Mouse (Mus musculus): ENCODE results near the gene Cpne1. TPM values are rescaled to one million over a fixed set of nuclear protein-coding genes. Genes with fewer than 3 reads are reported as not detected.
"Not testable (repeated sequence)": the region's sequence is repeated elsewhere in the genome, so short reads cannot be mapped to it uniquely, and the experiment has no call there.

The Cpne1 gene
- total RNA-seq (2021): 10 to 100 TPM; 19.1 to 20.9 TPM
- long read RNA-seq, experiment 1, transcript Cpne1-202 (16 exons, 3,441 nt): major isoform, 15 of 26 reads
- long read RNA-seq, experiment 1, partial matches to known transcripts: 3 of 26 reads
- long read RNA-seq, experiment 1, other reads (novel, unspliced or antisense): 7 of 26 reads
- long read RNA-seq, experiment 2, transcript Cpne1-202 (16 exons, 3,441 nt): major isoform, 11 of 29 reads
- long read RNA-seq, experiment 2, partial matches to known transcripts: 3 of 29 reads
- long read RNA-seq, experiment 2, other reads (novel, unspliced or antisense): 13 of 29 reads

DNA sequence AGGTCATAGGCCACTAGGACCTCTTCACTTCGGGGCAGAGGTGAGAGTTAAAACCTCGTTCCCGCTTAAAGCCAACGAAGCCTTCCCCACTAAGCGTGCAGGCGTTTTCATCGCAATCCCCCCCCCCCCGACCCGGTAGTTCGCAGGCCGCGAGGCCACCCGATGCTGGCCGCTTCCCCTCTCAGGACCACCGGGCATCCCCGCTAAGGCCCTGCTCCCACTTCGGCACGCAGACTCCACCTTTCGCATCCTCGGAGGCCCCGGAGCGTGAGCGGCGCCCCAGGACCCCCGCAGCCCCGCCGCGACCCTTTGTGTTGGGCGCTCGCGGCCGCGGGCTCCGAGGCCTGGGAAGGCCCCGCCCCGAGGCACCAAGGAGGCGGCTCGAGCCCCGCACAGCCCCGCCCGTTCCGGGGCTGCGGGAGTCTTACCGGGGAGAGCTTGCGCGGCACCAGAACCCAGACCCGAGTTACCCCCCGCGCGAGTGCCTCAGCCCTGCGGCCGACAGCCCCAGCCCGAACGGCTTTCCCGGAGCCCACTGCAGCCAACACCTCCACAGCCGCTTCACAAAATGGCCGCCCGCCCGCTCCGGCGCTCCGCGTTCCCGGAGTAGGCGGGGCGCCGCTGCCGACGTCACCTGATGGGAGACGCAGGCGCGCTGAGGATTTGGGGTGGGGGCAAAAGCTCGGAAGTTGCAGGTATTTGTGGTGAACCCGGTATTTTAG lies at the start of gene Cpne1, which contains the start of gene Rbm12:
Gene Cpne1 (minus strand): TSS at position 608 of the 722 bp plus-strand sequence.
Gene Rbm12 (minus strand): TSS at position 621 of the 722 bp plus-strand sequence.
- DNase-seq (ENCODE audit: low spot score in 2 of 2): peak; percentile 85 to 93

DNA sequence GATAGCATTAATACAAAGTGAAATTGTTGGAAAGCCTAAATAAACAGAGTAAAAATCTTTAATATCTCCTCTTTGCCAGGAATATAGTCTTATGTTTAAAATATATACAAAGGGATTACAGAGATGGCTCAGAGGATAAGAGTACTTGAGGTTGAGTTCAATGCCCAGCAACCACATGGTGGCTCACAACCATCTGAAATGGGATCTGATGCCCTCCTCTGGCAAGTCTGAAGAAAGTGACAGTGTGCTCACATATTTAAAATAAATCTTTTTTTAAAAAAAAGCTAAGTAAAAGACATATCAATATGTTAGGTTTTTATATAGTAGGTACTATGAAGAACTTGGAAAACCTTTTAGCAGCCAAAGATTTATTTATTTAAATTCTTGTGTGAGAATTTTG lies 39.8 kb upstream of the Cpne1 start:
- DNase-seq (ENCODE audit: low spot score in 2 of 2): no peak

DNA sequence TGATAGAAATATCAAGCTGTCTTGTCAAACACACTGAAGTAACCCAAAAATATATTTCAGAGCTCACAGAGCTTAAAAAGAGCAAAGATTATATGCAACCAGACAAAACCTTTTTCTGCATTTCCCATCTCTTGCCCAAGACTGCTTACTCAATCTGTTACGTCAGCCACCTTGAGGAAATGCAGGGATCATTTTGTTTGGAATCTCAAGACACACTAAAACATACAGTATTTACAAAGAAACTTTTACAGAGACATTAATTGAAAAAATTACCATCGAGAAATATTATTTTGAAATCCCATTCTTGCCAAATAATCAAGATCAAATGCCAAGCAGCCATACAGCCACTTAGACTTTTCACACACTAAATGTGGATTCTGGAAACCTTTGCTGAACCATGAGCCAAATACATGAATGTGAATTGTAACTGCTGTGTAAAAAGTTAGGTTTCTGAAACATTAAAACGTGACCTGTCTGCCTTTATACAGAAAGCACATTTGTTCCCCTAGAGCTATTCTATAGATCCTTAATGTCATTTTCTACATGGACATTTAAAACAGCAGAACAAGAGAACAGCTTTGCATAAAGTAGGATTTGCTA lies 35.7 kb upstream of the Cpne1 start:
- no peak for DNase-seq (ENCODE audit: low spot score in 2 of 2)

DNA sequence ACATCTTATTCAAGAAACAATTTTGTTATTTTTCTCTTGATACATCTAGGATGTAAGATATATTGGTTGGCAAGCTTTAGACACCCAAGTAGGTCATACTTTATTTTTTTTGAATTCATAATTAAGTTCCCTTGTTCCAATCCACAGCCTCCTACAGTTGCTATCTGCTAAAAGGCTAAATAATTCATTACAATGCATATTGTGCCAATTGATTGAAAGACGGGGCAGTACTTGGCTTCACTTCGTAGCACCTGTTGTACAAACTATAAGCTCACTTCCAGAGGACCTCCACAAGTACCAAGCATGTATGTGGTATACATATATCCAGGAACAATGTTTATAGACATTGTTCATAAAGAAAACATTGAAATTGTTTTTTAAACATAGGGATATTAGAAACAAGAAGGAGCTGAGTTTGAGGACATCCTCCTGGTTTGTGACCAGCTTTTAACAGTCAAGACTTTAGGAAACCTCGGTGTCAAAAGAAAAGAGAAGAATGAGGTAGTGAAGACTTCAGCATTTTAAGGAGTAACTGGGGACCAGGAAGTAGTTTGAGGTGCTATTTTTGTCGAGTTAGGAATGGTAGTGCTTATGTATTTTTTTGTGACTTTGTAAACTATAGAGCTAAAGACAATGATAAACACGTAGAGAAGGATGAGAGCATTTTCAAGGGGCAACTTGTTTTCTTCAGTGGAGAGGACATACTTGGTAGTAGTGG lies 34.7 kb upstream of the Cpne1 start:
- no peak for DNase-seq (ENCODE audit: low spot score in 2 of 2)

DNA sequence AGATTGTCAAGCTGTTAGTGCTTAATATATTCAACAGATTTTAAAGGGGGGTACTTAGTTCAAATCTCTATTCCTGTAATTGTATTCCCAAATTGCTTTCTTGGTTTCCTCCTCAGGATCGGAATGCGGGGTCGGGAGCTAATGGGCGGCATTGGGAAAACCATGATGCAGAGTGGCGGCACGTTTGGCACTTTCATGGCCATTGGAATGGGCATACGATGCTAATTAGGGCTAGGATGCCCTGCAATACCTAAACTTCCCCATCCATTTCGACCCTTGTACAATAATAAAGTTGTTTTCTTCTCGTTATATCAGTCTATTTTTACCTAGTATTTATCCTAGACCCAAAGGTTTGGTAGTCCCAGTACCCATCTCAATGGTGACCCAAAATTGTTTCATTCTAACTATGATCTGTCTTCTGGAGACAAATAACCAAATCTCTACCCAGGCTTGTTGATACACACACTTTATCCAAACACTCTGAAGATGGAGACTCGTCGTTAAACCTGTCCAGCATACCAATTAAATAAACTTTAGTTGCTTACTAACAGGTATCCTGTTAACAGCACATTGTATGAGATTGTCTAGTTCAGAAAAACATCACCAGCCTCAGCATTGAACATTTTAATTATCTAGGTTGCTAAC lies 33.8 kb upstream of the Cpne1 start:
- DNase-seq (ENCODE audit: low spot score in 2 of 2): no peak

DNA sequence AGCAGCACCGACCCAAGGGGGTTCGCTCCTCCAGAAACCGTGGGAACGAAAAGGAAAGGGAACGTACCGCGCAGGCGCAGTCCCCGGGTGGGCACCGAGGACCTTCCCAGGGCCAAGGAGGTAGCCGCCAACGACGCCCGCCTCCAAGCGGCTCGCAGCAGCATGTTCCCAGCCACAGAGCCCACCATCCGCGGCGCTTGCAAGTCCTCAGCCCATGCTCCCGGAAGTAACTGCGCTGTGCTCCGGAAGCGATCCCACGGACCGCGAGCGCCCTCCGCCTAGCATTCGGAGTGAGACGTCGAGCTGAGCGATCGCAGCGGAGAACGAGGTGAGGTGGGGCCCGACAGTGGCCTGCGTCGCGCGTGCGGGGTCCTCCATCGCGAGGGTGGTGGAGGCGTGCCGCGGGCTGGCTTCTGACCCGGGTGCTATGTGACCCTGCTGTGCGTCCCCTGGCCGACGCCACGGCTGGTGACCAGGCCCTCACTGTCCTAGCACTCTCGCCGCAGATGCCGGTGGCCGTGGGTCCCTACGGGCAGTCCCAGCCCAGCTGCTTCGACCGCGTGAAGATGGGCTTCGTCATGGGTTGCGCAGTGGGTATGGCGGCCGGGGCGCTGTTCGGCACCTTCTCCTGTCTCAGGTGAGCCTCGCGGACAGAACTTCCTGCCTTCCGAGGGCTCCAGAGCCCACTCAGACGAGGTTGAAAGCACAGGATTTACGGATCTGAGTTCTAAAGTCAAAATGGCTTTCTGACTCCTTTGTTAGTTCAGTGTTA lies 32.4 kb upstream of the Cpne1 start, which contains the start of the genes Romo1 and Nfs1:
Gene Romo1 (plus strand): TSS at position 87 of the 772 bp plus-strand sequence.
Gene Nfs1 (minus strand): TSS at position 234 of the 772 bp plus-strand sequence.
- peak; percentile 95 to 97 for DNase-seq (ENCODE audit: low spot score in 2 of 2)

DNA sequence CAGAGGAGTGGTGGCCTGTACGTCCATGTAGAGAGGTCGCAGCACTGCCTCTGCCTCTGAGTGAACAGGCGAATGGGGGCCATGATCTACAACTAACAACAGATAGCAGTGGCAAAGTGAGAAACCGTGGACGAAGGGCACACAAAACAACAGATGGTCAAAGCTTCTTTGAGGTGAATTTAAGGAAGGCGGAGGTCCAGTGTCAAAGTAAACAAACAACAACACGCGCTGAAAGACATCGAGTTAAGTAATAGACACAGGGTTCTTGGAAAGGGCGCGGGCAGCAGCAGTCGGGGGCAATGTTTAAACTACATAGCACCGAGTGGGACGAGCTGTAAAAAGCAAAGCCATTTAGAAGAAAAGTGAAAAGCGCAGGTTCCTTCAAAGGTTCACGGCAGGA lies 31.6 kb upstream of the Cpne1 start:
- DNase-seq (ENCODE audit: low spot score in 2 of 2): no peak

DNA sequence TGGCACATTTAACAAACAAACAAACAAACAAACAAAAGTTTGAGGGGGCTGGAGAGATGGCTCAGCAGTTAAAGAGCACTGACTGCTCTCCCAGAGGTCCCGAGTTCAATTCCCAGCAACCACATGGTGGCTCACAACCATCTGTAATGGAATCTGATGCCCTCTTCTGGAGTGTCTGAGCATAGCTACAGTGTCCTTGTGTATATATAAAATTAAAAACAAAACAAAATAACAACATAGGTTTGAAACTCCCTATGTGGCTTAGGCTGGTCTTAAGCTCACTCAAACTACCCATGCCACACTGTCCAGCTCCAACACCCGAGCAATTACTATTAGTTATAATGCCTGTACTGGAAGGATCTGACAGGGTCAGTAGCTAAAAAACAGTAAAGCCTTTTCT lies 31.1 kb upstream of the Cpne1 start:
- no peak for DNase-seq (ENCODE audit: low spot score in 2 of 2)

DNA sequence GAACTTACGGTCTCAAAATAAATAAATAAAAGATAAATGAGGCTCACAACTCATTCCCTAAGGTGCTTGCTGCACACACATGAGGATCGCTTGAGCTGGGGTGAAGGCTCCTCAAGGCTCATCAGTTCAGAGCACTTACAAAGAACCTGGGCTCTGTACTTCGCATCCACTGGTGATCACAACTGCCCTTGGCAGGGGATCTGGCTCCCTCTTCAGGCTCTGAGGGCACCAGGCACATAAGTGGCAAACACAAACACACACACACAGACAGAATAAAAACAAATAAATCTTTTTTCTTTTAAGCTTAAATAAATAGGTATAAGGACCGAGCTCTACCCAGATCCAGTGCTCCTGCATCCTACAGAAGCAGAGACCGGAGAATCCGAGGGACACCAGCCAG lies 23.9 kb upstream of the Cpne1 start:
- no peak for DNase-seq (ENCODE audit: low spot score in 2 of 2)

DNA sequence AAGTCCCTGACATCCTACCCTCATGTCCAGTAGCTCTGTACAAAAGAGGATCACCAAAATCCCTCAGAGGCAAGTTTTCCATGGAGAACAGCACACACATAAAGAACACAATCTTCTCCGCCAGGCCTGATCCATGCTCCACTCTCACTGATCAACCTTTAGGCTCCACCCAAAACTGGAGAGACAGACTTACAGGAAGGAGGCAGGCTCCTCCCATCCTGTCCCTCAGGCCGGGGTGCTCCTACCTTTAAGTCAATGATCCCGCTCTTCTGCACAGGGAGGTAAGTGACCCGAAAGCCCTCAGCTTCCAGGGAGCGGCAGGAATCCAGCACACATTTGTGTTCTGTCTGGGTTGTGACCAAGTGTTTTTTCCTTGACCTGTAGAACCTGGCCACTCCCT lies 22.4 kb upstream of the Cpne1 start:
- DNase-seq (ENCODE audit: low spot score in 2 of 2): no peak

DNA sequence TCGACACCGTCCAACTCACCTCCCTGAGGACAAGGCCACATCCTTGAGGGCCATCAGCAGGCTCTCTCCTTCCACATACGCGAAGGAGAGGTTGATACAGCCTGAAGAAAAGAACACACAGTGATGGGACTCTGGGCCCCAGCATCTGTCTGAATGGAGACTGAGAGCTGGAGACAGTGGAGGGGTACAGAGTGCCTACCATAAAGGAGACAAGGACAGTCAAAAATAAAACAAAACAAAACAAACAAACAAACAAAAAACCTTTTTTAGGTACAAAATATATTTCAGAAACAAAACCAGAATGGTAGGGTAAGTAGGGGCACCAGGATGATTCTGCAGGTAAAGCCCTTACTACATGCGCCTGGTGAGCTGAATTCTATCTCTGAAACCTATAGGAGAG lies 15.2 kb upstream of the Cpne1 start, which contains the start of gene Gm28036:
Gene Gm28036 (minus strand): TSS at position 101 of the 400 bp plus-strand sequence.
- DNase-seq (ENCODE audit: low spot score in 2 of 2): no peak

DNA sequence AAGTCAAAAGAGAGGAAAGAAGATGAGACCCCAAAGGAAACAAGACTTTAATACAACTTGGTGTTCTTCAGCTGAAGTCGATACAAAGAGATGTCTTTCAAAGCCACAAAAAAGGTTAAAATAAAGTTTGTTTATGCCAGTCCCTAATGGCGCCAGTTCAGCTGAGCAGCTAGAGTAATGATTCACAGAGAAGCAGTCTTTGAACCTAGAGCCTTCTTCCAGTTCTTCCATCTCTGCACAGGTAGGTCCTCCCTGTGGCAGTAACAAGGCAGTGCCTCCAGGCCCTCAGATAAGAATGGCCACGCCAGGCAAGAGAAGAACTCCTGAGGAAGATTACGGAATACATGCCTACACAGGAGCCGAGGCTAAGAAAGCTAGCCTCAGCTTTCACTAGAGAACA lies 12.0 kb upstream of the Cpne1 start:
- DNase-seq (ENCODE audit: low spot score in 2 of 2): no peak

DNA sequence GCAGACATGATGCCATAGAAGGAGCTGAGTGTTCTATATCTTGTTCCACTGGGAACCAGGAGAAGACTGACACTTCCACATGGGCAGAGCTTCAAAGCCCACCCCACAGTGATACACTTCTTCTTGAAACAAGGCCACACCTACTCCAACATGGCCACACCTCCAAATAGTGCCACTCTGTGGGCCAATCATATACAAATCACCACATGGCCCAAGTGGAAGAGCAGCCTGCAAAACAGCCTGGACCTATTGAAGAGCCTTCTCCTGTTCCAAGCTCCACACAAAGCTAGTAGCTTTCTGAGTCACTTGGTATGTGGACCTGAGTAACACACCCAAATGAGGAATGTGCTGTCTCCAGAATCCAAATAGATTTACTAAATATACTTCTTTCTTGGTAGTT lies 7.8 kb upstream of the Cpne1 start:
- no peak for DNase-seq (ENCODE audit: low spot score in 2 of 2)

DNA sequence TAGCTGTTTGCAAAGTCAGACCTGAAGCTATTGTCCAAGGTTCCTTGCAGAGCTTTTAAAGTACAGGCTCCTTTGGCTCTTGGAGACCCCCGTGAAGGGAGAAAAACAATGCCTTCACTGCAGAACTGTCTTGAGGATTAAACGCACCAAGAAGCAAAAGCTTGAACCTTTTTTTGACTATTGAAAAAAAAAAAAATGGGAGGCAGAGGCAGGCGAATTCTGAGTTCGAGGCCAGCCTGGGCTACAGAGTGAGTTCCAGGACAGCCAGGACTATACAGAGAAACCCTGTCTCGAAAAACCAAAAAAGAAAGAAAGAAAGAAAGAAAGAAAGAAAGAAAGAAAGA lies 287 bp upstream of the Cpne1 start:
- not testable (repeated sequence) for DNase-seq (ENCODE audit: low spot score in 2 of 2)

DNA sequence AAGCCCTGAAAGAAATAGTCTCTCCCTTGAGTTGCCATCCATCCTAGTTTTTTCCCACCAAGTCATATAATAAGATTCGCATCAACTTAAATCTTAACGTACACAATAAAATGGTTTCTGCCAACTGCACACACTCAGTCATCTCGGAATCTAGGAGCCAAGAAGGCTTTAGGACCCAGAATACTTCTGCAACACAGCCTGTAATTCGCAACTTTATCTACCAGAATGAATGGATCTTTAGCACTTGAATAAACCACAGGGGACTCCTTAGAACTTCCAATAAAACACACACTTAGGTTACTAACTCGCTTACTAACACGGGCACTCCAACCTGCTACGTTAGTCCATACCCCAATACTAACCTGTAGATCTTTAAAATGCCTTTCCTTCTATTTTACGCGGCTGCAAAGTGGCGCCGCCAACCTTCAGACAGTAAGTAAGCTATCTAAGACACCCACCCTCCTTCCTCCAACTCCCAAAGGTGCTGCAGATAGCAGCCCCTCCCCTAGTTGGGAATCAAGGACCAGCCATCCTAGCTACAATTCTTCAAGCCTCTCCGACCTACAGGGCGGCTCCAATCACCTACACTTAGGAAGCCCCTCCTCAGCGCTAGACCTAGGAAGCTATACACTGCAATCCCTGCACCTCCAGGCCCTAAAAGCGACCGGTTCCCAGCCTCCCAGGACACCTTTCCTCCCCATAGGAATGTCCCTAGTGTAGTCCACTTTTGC lies 973 bp downstream of the Cpne1 start:
- DNase-seq (ENCODE audit: low spot score in 2 of 2): no peak

DNA sequence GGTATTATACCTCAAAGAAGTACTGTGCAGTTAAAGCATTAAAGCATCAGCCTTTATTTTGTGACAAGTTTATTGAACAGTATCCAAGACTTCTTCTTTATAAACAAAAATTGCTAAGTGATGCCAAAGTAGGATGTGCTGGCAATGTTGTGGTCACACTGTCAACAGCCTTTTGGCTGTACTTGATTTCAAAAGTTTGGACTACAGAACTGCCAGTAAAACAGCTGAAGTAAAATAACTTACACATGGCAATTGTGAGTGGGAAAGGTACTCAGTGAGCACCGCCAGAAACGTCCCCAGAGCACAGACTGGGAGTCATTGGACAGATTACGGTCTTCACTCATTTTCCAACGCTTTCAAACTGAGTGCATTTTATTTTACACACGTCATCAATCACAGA lies 19.8 kb downstream of the Cpne1 start:
- DNase-seq (ENCODE audit: low spot score in 2 of 2): no peak

DNA sequence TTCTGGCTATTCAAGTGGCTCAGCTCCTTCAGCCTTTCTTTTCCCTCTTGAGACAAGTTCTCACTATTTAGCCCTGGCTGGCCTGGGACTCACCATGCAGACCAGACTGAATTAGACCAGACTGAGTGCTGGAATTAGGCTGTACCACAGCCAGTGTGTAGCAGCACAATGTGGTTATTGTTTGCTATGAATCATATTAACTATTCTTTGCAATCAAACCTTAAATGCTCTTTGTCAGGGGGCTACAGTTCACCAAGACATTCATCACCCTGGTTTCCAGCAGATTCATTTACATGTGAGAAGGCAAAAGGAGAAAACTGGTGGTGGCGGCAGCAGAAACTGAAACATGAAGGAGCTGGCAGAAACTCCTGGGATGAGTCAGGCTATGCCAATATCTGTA lies 22.0 kb downstream of the Cpne1 start:
- no peak for DNase-seq (ENCODE audit: low spot score in 2 of 2)

DNA sequence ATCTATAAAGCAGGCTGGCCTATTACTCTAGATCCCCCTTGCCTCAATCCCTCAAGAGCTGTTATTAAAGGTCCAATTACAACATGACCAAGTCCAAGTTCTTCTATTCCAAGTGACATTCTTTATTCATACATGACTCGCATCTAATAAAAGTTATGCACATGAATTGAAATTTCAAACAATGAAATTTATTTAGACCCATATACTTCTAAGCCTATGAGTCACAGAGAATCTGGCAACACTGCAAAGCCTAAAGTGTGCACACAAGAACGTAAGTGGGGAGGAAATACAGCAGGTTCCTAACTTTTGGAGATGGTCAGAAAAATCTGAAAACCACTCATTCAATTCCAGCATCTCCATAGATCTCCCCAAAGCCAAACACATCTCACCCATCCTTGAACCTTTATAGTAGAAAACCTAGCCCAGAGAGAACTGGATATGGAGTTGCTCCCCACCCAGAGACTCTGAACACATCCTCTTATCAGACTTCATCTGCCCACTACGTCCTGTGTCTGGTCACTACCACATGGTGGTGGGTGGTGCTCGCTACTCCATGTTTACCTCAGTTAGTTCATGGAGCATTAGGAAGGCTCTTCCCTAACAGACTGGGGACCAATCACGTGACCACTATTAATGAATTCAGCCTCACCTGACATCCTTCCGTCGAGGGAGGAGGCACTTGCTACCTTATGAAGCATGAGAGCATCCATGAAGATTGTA lies 24.2 kb downstream of the Cpne1 start:
- no peak for DNase-seq (ENCODE audit: low spot score in 2 of 2)

DNA sequence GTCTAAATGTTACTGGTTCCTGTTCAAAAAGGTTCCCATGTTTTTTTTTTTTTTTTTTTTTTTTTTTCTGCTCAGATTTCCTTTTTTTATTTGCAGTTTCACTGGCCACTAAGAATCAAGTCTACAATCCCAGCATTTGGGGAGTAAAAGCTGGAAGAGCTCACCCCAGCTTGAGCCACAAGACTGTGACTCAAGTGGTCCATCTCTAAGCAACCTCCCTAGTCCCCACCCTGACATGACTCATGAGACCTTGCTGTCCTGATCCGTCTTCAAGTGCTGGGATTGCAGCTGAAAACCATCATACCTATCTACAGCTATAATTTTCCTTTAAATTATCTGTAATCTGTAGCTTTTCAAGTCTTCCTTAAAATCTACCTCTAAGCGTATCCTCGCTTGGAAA lies 27.2 kb downstream of the Cpne1 start:
- no peak for DNase-seq (ENCODE audit: low spot score in 2 of 2)

All from gastrocnemius, postnatal 4 days (tissue).